10 mouse cellular contexts compared by ENCODE assay signal in the genomic region with DNA sequence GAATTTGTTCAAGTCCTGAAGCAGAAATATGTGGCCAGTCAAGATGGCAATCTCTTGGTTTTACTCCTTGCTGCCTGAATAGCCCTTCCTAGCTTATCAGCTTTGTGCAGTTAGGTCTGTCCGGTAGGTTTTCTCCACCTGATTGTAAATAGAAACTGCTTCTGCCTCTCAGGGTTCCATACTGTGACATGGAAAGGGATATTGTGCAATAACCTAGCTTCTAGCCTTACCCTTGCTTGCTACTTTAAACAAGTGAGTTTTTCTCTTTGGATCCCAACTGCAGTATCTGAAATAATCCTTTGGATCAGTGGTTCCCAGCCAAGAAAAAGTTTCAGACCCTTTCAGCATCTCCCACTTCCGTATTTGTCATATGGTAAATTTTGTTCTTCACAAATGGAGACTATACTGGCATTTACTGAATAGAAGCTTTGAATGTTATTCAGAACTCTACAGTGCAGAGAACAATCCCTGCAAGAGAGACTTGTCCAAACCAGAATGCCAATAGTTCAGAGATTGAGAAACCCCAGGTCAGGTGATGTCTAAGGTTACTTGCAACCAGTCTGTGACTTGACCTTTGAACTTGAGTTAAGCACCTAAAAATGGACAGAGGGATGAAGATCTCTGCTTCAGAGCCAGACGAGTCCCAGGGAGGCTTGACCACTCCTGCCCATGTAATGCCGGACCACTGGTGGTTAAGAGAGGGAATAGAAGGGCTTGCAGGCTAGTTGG. TPM values are rescaled to one million over a fixed set of nuclear protein-coding genes. Genes with fewer than 3 reads are reported as not detected.
DNase-seq lines count a peak whose midpoint lies in the region; ATAC-seq and TF ChIP-seq lines count a peak whose summit lies in the region.
"Had no signal": no experiment of that assay in that cellular context is flagged by ENCODE, and none has a peak within 500 bp of the region (broad histone marks: within the 10 kb centered on the region; RNA-seq: fewer than 3 reads in every experiment).

No protein-coding gene starts in this region.

- H3K27ac ChIP-seq in hindbrain, embryonic 15.5 days (replicated peaks), result no peak overlapping the region
- H3K27ac ChIP-seq in hindbrain, postnatal 0 days, result no peak overlapping the region
- H3K27ac ChIP-seq in neural tube, embryonic 12.5 days, result no peak overlapping the region
- no peak overlapping the region for H3K27ac ChIP-seq in neural tube, embryonic 15.5 days (replicated peaks)
- H3K27ac ChIP-seq in embryonic facial prominence, embryonic 13.5 days, result no peak overlapping the region

- peaks cover 28% of the 10 kb centered on the region for H3K4me1 ChIP-seq in hindbrain, embryonic 15.5 days (replicated peaks)
- H3K4me1 ChIP-seq in hindbrain, postnatal 0 days (ENCODE audit: insufficient read depth, low read length), result peaks cover 17% of the 10 kb centered on the region
- peaks cover 19% of the 10 kb centered on the region for H3K4me1 ChIP-seq in neural tube, embryonic 12.5 days
- peaks cover 31% of the 10 kb centered on the region for H3K4me1 ChIP-seq in neural tube, embryonic 15.5 days
- peaks cover 33% of the 10 kb centered on the region for H3K4me1 ChIP-seq in embryonic facial prominence, embryonic 13.5 days

- H3K9me3 ChIP-seq in hindbrain, embryonic 15.5 days, result no peaks in the 10 kb centered on the region
- H3K9me3 ChIP-seq in hindbrain, postnatal 0 days (ENCODE audit: low read length), result no peaks in the 10 kb centered on the region
- no peaks in the 10 kb centered on the region for H3K9me3 ChIP-seq in neural tube, embryonic 12.5 days
- H3K9me3 ChIP-seq in neural tube, embryonic 15.5 days (replicated peaks), result no peaks in the 10 kb centered on the region
- no peaks in the 10 kb centered on the region for H3K9me3 ChIP-seq in embryonic facial prominence, embryonic 13.5 days

- no peaks in the 10 kb centered on the region for H3K36me3 ChIP-seq in hindbrain, embryonic 15.5 days
- no peaks in the 10 kb centered on the region for H3K36me3 ChIP-seq in hindbrain, postnatal 0 days (ENCODE audit: insufficient read depth, low read length)
- no peaks in the 10 kb centered on the region for H3K36me3 ChIP-seq in neural tube, embryonic 12.5 days
- H3K36me3 ChIP-seq in neural tube, embryonic 15.5 days, result no peaks in the 10 kb centered on the region
- no peaks in the 10 kb centered on the region for H3K36me3 ChIP-seq in embryonic facial prominence, embryonic 13.5 days

- H3K27me3 ChIP-seq in hindbrain, embryonic 15.5 days, result 0 out of 2 replicates have a peak, but pooled peaks cover 2% of the 10 kb centered on the region
- H3K27me3 ChIP-seq in hindbrain, postnatal 0 days (ENCODE audit: insufficient read depth, low read length), result no peaks in the 10 kb centered on the region
- no peaks in the 10 kb centered on the region for H3K27me3 ChIP-seq in neural tube, embryonic 12.5 days (replicated peaks)
- H3K27me3 ChIP-seq in neural tube, embryonic 15.5 days (replicated peaks), result no peaks in the 10 kb centered on the region
- H3K27me3 ChIP-seq in embryonic facial prominence, embryonic 13.5 days, result no peaks in the 10 kb centered on the region

- DNase-seq in hindbrain, postnatal 0 days (ENCODE audit: low spot score), result no peak
- DNase-seq in left cerebral cortex, adult 8-10 months (ENCODE audit: low spot score in 2 of 2), result no peak
- DNase-seq in right cerebral cortex, postnatal 10 days (ENCODE audit: low spot score in 2 of 2), result no peak
- DNase-seq: adrenal gland, adult 2 months; cerebellum, postnatal 14 days; right cerebral cortex, postnatal 14 days had no signal

- 88% methylated on average over 4 of the region's 4 CpGs for WGBS in hindbrain, embryonic 15.5 days
- WGBS in hindbrain, postnatal 0 days, result 88% methylated on average over 4 of the region's 4 CpGs
- WGBS in neural tube, embryonic 12.5 days, result 89% methylated on average over 4 of the region's 4 CpGs
- WGBS in neural tube, embryonic 15.5 days, result 85% methylated on average over 4 of the region's 4 CpGs
- WGBS in embryonic facial prominence, embryonic 13.5 days, result 69% methylated on average over 4 of the region's 4 CpGs

- ATAC-seq in hindbrain, embryonic 15.5 days (ENCODE audit: low FRiP score, low read depth), result no peak
- no peak for ATAC-seq in hindbrain, postnatal 0 days
- ATAC-seq in neural tube, embryonic 12.5 days (ENCODE audit: low FRiP score, low read depth), result no peak
- ATAC-seq in neural tube, embryonic 15.5 days (ENCODE audit: low FRiP score), result no peak
- ATAC-seq in embryonic facial prominence, embryonic 13.5 days (ENCODE audit: insufficient number of reproducible peaks, insufficient read depth, low FRiP score, low TSS enrichment, low read depth), result no peak

- no peak for TF ChIP-seq CTCF in hindbrain, postnatal 0 days (IDR thresholded peaks at IDR 0.05; ENCODE audit: low read depth)

- H3K4me3 ChIP-seq in hindbrain, embryonic 15.5 days, result no peak overlapping the region
- no peak overlapping the region for H3K4me3 ChIP-seq in hindbrain, postnatal 0 days (ENCODE audit: low read length)
- no peak overlapping the region for H3K4me3 ChIP-seq in neural tube, embryonic 12.5 days
- H3K4me3 ChIP-seq in neural tube, embryonic 15.5 days (replicated peaks), result no peak overlapping the region
- no peak overlapping the region for H3K4me3 ChIP-seq in embryonic facial prominence, embryonic 13.5 days

- H3K4me2 ChIP-seq in hindbrain, embryonic 15.5 days, result peak overlapping the region; percentile 86; the same call in 1 of the 2 replicates
- no peak overlapping the region for H3K4me2 ChIP-seq in hindbrain, postnatal 0 days (ENCODE audit: low read depth, low read length)
- peak overlapping the region; percentile 69; the same call in 1 of the 2 replicates for H3K4me2 ChIP-seq in neural tube, embryonic 12.5 days (replicated peaks)
- no peak overlapping the region for H3K4me2 ChIP-seq in neural tube, embryonic 15.5 days
- H3K4me2 ChIP-seq in embryonic facial prominence, embryonic 13.5 days, result no peak overlapping the region; the same call in 1 of the 2 replicates

- H3K9ac ChIP-seq in hindbrain, embryonic 15.5 days, result no peak overlapping the region
- H3K9ac ChIP-seq in hindbrain, postnatal 0 days (replicated peaks; ENCODE audit: low read length), result no peak overlapping the region
- H3K9ac ChIP-seq in neural tube, embryonic 12.5 days, result peak overlapping the region; percentile 98; the same call in 1 of the 2 replicates
- no peak overlapping the region for H3K9ac ChIP-seq in neural tube, embryonic 15.5 days (replicated peaks)
- peak overlapping the region; percentile 95; the same call in 1 of the 2 replicates for H3K9ac ChIP-seq in embryonic facial prominence, embryonic 13.5 days

RNA-seq across cellular contexts. Expression of a gene that starts 1.1 kb away (rescaled TPM):
- polyA plus RNA-seq in hindbrain, embryonic 15.5 days (2015; fragmentation: Nextera tagmentation; extraction: Ambion mirVana), result 140 and 151 TPM in 2 replicates
- total RNA-seq in hindbrain, postnatal 0 days (2014; rRNA removed), result 294 and 339 TPM in 2 replicates
- polyA plus RNA-seq in hindbrain, postnatal 0 days (2015; fragmentation: Nextera tagmentation; extraction: Ambion mirVana), result 84.1 and 91.9 TPM in 2 replicates
- polyA plus RNA-seq in neural tube, embryonic 12.5 days (2016; fragmentation: Nextera tagmentation; extraction: Ambion mirVana), result 148 and 159 TPM in 2 replicates
- 103 and 120 TPM in 2 replicates for polyA plus RNA-seq in neural tube, embryonic 15.5 days (2015; fragmentation: Nextera tagmentation; extraction: Ambion mirVana)
- polyA plus RNA-seq in embryonic facial prominence, embryonic 13.5 days (2015; fragmentation: Nextera tagmentation; extraction: Ambion mirVana), result 57.8 and 66.7 TPM in 2 replicates
- total RNA-seq in left cerebral cortex, adult 8-10 months (2022), result 100 to 1,000 TPM; 211 to 245 (median 225) TPM

Comparison
In these comparisons a context has a peak if more than half of its experiments do, and no peak if none do; other contexts are left out.
1. H3K4me2 ChIP-seq: peak in hindbrain, embryonic 15.5 days (single experiment) and neural tube, embryonic 12.5 days (single experiment); none in hindbrain, postnatal 0 days (single experiment), neural tube, embryonic 15.5 days (single experiment) and embryonic facial prominence, embryonic 13.5 days (single experiment).
2. H3K9ac ChIP-seq: peak in neural tube, embryonic 12.5 days (single experiment) and embryonic facial prominence, embryonic 13.5 days (single experiment); none in hindbrain, embryonic 15.5 days (single experiment), hindbrain, postnatal 0 days (single experiment) and neural tube, embryonic 15.5 days (single experiment).